Mouse (Mus musculus) MEL-GATA-1-ER (cell line): ENCODE results near the gene Pqlc2.
A peak's percentile ranks its signal among the peaks of the same experiment; 100 is the strongest.

Experiments used
- DNase-seq: peaks from one replicate; pipeline ENCODE4 v3.0.0-alpha.2; 2012; ENCODE audit warnings: low read depth; ENCODE audit errors: extremely low read depth

Gene Pqlc2

GRCm38 (mm10) chr4:139265783-139266499, 44.6 kb downstream of the Pqlc2 start:
- no peak for DNase-seq

DNA sequence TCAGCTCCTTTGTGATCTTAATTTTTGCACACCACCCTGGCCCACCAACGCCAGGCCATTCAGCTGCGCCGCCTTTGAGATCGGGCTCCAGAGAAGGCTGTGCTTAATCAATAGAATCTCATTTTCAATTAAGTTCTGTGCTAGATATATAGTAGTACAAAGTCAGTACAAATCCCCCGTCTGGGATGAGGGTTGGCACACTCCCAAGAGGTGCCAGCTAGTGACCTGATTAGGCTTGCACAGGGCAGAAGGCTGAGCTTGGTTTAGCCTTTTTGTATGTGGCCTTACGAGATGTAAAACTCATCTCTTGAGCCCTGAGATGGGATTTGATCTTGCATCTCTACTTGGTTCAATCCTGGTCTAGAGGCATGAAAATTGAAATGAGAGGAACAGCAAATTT, 47.5 kb downstream of the Pqlc2 start:
- DNase-seq, result no peak

DNA sequence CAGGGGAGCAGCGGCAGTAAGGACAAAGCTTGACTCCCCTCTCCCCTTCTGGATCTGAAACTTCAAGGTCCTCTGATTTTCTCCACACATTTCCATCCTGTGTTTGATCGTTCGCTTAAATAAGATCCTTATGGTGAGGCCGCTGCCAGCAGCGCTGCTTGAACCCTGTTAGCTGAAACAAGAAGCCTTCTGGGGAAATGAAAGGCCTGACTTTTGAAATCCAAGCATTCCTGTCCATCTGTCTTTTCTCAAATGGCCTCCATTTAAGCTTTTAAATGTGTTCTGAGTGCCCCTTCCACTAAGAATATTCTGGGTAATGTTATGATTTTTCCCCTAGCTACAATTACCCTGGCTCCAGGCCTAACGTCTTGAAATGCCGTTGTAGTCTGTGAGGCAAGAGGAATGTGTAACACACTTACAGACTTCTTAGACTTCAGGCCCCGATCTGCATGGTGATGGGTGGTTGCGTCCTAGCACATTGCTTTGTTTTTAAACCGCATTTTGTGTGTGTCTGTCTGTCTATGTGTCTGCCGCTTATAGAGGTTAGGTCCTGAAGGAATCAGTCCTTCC, 51.1 kb downstream of the Pqlc2 start:
- DNase-seq, result no peak

DNA sequence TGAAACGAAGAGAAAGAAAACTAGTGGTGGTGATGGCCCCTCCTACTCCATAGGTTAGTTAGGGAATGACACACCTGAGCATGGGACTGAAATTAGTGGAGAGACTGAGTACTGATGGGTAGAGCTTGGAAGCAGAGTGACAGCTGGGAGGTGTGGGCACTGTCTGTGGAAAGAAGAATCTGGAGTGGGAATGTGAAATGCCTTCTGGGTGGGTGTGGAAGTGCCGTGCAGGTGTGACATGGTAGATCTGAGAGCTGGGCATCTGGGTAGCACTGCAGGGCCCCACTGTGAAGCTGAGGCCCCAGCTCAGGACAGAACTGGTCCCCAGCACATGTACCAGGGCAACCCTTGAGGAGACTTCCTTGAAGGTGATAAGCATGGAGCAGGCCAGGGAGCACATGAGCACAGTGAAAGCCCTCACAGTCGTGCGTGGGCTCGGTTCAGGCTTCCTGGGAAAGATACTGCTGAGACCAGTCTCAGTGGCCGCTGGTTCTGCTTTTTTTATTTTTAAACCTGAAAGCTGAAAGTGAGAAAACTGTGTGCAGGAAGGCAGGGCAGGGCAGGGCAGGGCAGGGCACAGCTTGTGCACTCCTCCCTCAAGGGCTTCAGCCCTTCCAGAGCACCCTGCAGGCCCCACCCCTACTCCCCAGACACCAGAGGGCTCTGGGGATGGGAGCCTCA, 51.7 kb downstream of the Pqlc2 start:
- no peak for DNase-seq

- no peak for DNase-seq
These were observed 53.8 kb downstream of the Pqlc2 start for GRCm38 (mm10) chr4:139256708-139257107.

DNA sequence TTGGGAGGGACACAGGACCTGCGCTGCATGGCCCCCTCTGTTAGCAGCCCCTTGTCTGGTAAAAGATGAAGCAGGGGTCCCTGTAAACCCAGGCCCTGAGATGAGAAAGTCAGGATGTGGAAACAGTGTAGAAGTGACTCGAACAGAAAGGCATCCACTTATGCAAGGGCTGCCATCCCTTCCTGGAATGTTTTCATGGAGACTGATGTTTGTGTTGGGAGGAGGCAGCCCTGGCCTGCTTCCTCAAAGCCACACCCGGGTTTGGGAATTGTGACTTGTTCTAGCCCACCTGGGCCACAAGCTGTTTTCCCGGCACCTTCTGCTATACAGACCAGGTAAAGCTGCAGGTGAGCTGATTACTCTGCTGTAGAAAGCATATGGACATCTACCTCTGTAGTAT, 54.4 kb downstream of the Pqlc2 start:
- no peak for DNase-seq

GRCm38 (mm10) chr4:139253206-139253605, 57.3 kb downstream of the Pqlc2 start:
- DNase-seq, result no peak

DNA sequence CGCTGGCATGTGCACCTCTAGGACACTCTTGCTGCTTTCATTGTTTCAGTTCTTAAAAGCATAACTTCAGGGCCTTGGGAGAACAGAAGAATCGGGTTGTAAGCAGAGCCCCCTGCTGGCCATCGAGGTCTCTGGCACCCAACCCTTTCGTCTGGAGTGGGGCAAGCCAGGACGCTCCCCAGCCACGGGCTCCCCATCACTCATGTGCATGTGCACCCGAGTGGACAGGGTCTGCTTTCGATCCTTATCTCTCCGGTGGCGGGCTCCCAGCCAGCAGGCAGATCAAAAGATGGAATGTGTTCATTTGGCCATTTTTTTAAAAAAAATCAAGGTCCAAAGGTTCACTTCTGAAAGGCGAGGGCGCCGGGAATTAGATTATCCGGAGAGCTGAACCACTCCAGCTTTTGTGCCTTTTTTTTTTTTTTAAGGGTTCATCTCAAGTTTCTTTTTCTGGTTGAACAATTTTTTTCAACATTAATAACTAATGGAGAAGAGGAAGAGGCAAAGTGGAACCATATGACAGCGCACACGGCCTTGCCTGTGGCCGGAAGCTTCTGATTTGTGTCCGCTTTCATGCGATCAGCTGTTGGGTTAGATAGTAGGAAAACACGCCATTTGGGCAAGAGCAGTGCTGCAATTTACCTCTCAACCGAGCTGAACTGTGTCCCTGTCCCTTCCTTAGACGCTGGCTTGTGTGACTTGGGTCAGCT, 58.3 kb downstream of the Pqlc2 start:
- peak; percentile 51 for DNase-seq

GRCm38 (mm10) chr4:139250886-139251285, 59.6 kb downstream of the Pqlc2 start:
- DNase-seq, result peak; percentile 63

DNA sequence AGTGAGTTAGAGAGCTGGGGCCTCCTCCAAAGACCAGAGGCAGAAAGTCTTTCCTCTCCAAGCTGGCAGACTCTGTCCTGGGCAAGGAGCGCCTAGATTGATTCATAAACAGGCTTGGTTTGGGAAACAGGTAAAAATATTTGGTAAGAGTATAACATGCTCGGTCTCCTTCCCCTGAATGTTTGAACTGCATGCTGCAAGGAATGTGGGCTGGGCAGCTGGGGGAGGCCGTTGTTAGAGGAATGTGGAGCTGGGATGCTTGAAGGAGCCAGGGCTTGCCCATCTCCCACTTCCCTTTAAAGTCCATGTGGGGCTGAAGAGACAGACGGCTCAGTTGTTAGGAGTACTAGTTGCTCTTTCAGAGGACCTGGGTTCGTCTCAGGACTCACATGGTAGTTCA, 60.5 kb downstream of the Pqlc2 start:
- no peak for DNase-seq

- DNase-seq, result no peak
These were observed 61.8 kb downstream of the Pqlc2 start for GRCm38 (mm10) chr4:139248736-139249135.

DNA sequence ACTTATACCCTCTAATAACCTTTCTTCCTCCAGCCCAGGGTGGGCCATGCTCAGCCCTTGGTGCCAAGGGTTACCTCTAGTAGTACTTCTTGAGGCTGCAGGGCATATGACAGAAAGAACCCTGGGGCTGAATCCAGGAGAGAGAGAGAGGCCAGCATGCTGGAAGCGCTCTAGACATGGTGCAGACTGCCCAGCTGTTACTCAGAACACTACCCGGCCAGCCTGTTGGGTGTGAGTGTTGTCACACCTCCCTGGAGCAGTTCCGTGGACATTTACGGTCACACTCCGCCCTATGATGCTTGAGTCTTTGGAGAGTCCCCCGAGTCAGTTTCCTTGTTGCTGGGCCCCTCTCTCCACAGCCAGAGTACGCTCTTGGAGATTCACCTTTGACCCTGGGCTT, 62.5 kb downstream of the Pqlc2 start:
- no peak for DNase-seq

DNA sequence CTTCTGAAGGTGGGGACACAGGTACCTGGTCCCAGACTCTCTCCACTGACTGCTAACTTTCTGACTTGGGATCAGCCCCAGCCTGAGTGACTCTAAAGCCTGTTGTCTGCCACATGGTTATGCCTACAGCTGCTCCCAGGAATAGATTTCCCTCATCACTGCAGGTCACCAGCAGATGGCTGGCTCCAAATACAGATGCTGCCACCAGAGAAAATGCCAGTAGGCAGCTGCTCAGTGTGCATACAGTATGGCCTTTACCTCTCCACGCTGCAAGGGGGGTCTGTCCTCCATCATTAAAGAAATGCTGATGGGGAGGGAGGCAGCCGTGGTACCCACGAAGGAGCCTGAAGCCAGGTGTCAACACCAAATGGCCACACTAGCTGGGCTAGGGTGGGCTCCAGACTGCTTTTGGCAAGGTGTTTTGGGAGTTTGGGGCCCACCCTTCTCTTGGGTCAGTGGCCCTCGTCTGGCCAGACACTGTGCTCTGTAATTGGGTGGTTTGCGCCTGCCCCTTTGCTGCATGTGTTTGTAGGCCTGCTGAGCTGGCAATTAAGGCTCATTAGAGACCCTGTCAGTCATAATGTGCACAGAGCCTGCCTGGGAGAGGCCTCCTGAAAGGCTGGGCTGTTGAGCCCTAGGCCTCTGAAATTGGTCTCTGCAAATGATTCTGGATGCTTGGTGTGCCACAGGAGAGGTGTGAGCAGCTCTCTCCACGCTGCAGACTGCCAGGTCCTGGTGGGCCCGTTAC, 64.2 kb downstream of the Pqlc2 start:
- no peak for DNase-seq

DNA sequence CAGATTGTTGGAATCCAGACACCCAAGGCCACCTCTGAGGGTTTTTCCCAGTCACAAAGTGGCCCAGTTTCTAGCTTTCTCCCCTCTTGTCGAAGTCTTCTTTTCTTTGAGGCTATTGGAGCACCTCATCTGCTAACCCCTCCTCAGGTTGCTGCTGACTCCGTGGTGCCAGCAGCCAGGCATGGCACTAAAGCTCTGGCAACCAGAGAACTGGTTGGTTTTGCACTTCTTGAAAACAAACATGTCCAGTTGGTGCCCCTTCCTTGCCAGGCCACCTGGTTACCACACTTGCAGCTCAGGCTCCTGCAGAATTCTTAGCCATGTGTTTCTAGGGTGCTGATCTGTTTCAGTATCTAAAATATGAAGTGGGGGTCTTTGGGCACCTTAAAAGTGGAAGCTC, 65.0 kb downstream of the Pqlc2 start:
- no peak for DNase-seq

- DNase-seq, result no peak
These were observed 65.7 kb downstream of the Pqlc2 start for GRCm38 (mm10) chr4:139244766-139245165.

DNA sequence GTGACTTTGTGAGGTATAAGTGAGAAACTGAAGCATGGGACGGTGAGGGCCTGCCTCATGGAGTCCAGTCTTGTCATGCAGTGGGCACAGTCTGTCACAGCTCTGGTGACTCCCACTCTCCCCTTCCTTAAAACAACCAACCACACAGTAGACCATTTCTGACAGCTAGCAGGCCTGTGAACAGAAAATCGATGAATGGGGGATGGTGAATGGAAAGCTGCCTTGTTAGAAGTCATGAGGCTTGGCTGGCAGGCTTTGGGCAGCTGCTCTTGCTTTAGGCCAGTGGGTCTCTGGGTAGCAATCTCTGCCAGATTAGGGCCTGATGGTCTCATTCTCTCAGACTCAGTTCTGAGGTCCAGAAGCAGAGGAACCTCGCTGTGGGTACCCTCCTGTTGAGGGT, 66.3 kb downstream of the Pqlc2 start:
- no peak for DNase-seq
